Mouse (Mus musculus) testis, adult 2 months (tissue): Measurements from ENCODE around the gene Fam69a. TPM values are rescaled to one million over a fixed set of nuclear protein-coding genes. Genes with fewer than 3 reads are reported as not detected.
"Not testable (repeated sequence)": the region's sequence is repeated elsewhere in the genome, so short reads cannot be mapped to it uniquely, and the experiment has no call there.

ENCODE experiments used
- H3K27ac ChIP-seq: fragments of 200-500 bp; 2 replicates; pipeline ENCODE4 v1.5.1; 2012; ENCODE audit warnings: low read depth, low read length; ENCODE audit not compliant: control insufficient read depth, insufficient read depth
- H3K27me3 ChIP-seq: fragments of 200-500 bp; 2 replicates; pipeline ENCODE4 v1.6.1; 2012; ENCODE audit warnings: mild to moderate bottlenecking, low read length, moderate library complexity; ENCODE audit not compliant: control insufficient read depth, insufficient read depth
- H3K36me3 ChIP-seq: fragments of 200-500 bp; 2 replicates; pipeline ENCODE4 v1.6.1; 2012; ENCODE audit warnings: mild to moderate bottlenecking, low read length; ENCODE audit not compliant: control insufficient read depth, insufficient read depth
- H3K4me1 ChIP-seq: fragments of 200-500 bp; 2 replicates; pipeline ENCODE4 v1.6.1; 2012; ENCODE audit warnings: low read length; ENCODE audit not compliant: control insufficient read depth, insufficient read depth
- H3K4me3 ChIP-seq: fragments of 200-500 bp; 2 replicates; pipeline ENCODE4 v1.5.1; 2012; ENCODE audit warnings: low read depth, mild to moderate bottlenecking, low read length, moderate library complexity, mixed read lengths; ENCODE audit not compliant: control insufficient read depth
- CTCF ChIP-seq: fragments of 200-500 bp; IDR thresholded peaks from 2 replicates; pipeline ENCODE4 v1.5.1; 2012; ENCODE audit warnings: low read depth, mild to moderate bottlenecking, inconsistent platforms, low read length, moderate library complexity; ENCODE audit not compliant: control insufficient read depth, insufficient read depth, insufficient replicate concordance
- POLR2A ChIP-seq: fragments of 200-500 bp; IDR thresholded peaks from 2 replicates; pipeline ENCODE4 v1.6.1; 2012; ENCODE audit warnings: low read depth, mild to moderate bottlenecking, inconsistent platforms, low read length, moderate library complexity; ENCODE audit not compliant: control insufficient read depth
- polyA plus RNA-seq: library from polyadenylated mRNA; depleted of rRNA; stranded (reverse); fragments of >200 nt; gene quantifications from 2 replicates; pipeline ENCODE4 v1.2.3, GENCODE M21; 2012; rRNA removed

Fam69a gene
- 1.6 and 2.3 TPM in 2 replicates for polyA plus RNA-seq

- Histone ChIP-seq H3K36me3 (no peaks in the 10 kb centered on the region), H3K4me3 (peak within 1 kb of the TSS; percentile 88), H3K4me1 (peaks cover 6% of the 10 kb centered on the region), H3K27ac (peak within 1 kb of the TSS; percentile 67), H3K27me3 (no peaks in the 10 kb centered on the region)
- TF ChIP-seq CTCF: no peak
- TF ChIP-seq POLR2A: 0 out of 2 replicates have a peak, but pooled peaks have one; percentile 32
Observed at GRCm38 (mm10) chr5:107986967-107987834, at the start of gene Fam69a. Gene Fam69a (minus strand): TSS chr5:107987085.

GRCm38 (mm10) chr5:108035523-108035922, 48.6 kb upstream of the Fam69a start:
- H3K4me3 ChIP-seq: no peak overlapping the region
- no peaks in the 10 kb centered on the region for H3K27me3 ChIP-seq
- no peaks in the 10 kb centered on the region for H3K36me3 ChIP-seq
- TF ChIP-seq CTCF (no peak), POLR2A (no peak)
- no peaks in the 10 kb centered on the region for H3K4me1 ChIP-seq
- no peak overlapping the region for H3K27ac ChIP-seq

GRCm38 (mm10) chr5:108034194-108034593, 47.3 kb upstream of the Fam69a start:
- H3K36me3 ChIP-seq: no peaks in the 10 kb centered on the region
- no peaks in the 10 kb centered on the region for H3K27me3 ChIP-seq
- no peak overlapping the region for H3K27ac ChIP-seq

GRCm38 (mm10) chr5:108031267-108031666, 44.4 kb upstream of the Fam69a start:
- no peak overlapping the region for H3K4me3 ChIP-seq
- no peaks in the 10 kb centered on the region for H3K4me1 ChIP-seq
- H3K36me3 ChIP-seq: no peaks in the 10 kb centered on the region
- H3K27me3 ChIP-seq: no peaks in the 10 kb centered on the region
- TF ChIP-seq POLR2A: no peak
- no peak for TF ChIP-seq CTCF
- H3K27ac ChIP-seq: no peak overlapping the region

More at GRCm38 (mm10) chr5:108034194-108034593, 47.3 kb upstream of the Fam69a start:
- TF ChIP-seq POLR2A (no peak), CTCF (no peak)
- no peaks in the 10 kb centered on the region for H3K4me1 ChIP-seq
- H3K4me3 ChIP-seq: no peak overlapping the region

- Histone ChIP-seq H3K4me3 (no peak overlapping the region), H3K4me1 (no peaks in the 10 kb centered on the region), H3K27ac (no peak overlapping the region), H3K36me3 (no peaks in the 10 kb centered on the region), H3K27me3 (no peaks in the 10 kb centered on the region)
- no peak for TF ChIP-seq CTCF
- no peak for TF ChIP-seq POLR2A
Observed at GRCm38 (mm10) chr5:108029968-108030367, 43.1 kb upstream of the Fam69a start.

GRCm38 (mm10) chr5:108028797-108029536, 42.1 kb upstream of the Fam69a start:
- not testable (repeated sequence) for H3K36me3 ChIP-seq, H3K4me3 ChIP-seq, H3K27me3 ChIP-seq, H3K4me1 ChIP-seq, H3K27ac ChIP-seq

GRCm38 (mm10) chr5:108028230-108028629, 41.3 kb upstream of the Fam69a start:
- Histone ChIP-seq H3K4me1 (no peaks in the 10 kb centered on the region), H3K36me3 (no peaks in the 10 kb centered on the region), H3K27me3 (no peaks in the 10 kb centered on the region), H3K27ac (no peak overlapping the region), H3K4me3 (no peak overlapping the region)
- TF ChIP-seq CTCF: no peak
- no peak for TF ChIP-seq POLR2A
